Mouse (Mus musculus): ENCODE results near the gene C87436.
"Not testable (repeated sequence)": the region's sequence is repeated elsewhere in the genome, so short reads cannot be mapped to it uniquely, and the experiment has no call there.

Gene C87436

GRCm38 (mm10) chr6:86485943-86486640 is 47.9 kb downstream of the C87436 start:
- peak; percentile 32 for DNase-seq (ENCODE audit: low spot score)

GRCm38 (mm10) chr6:86487358-86488148 is 49.4 kb downstream of the C87436 start:
- peak; percentile 90 for DNase-seq (ENCODE audit: low spot score)

GRCm38 (mm10) chr6:86488149-86488485 is 49.9 kb downstream of the C87436 start:
- DNase-seq (ENCODE audit: low spot score) = no peak

- no peak for DNase-seq (ENCODE audit: low spot score)
Measured at GRCm38 (mm10) chr6:86489945-86490344, 51.8 kb downstream of the C87436 start.

- DNase-seq (ENCODE audit: low spot score) = not testable (repeated sequence)
Measured at GRCm38 (mm10) chr6:86490413-86490812, 52.2 kb downstream of the C87436 start.

- no peak for DNase-seq (ENCODE audit: low spot score)
Measured at GRCm38 (mm10) chr6:86493469-86494263, 55.5 kb downstream of the C87436 start.

- DNase-seq (ENCODE audit: low spot score) = no peak
Measured at GRCm38 (mm10) chr6:86494767-86495166, 56.6 kb downstream of the C87436 start.

- no peak for DNase-seq (ENCODE audit: low spot score)
Measured at GRCm38 (mm10) chr6:86495661-86496060, 57.5 kb downstream of the C87436 start.

GRCm38 (mm10) chr6:86496127-86496526 is 58.0 kb downstream of the C87436 start:
- no peak for DNase-seq (ENCODE audit: low spot score)

- no peak for DNase-seq (ENCODE audit: low spot score)
Measured at GRCm38 (mm10) chr6:86496585-86496984, 58.4 kb downstream of the C87436 start.

- peak; percentile 48 for DNase-seq (ENCODE audit: low spot score)
Measured at GRCm38 (mm10) chr6:86497071-86497815, 59.1 kb downstream of the C87436 start.

- no peak for DNase-seq (ENCODE audit: low spot score)
Measured at GRCm38 (mm10) chr6:86497942-86498732, 60.0 kb downstream of the C87436 start.

- DNase-seq (ENCODE audit: low spot score) = no peak
Measured at GRCm38 (mm10) chr6:86499571-86500109, 61.5 kb downstream of the C87436 start.

- no peak for DNase-seq (ENCODE audit: low spot score)
Measured at GRCm38 (mm10) chr6:86503513-86503912, 65.3 kb downstream of the C87436 start.

GRCm38 (mm10) chr6:86505671-86506070 is 67.5 kb downstream of the C87436 start:
- no peak for DNase-seq (ENCODE audit: low spot score)

GRCm38 (mm10) chr6:86506309-86506708 is 68.1 kb downstream of the C87436 start:
- no peak for DNase-seq (ENCODE audit: low spot score)

GRCm38 (mm10) chr6:86507116-86507515 is 68.9 kb downstream of the C87436 start:
- DNase-seq (ENCODE audit: low spot score) = no peak

GRCm38 (mm10) chr6:86508736-86509135 is 70.6 kb downstream of the C87436 start:
- DNase-seq (ENCODE audit: low spot score) = no peak

- DNase-seq (ENCODE audit: low spot score) = no peak
Measured at GRCm38 (mm10) chr6:86509194-86509865, 71.2 kb downstream of the C87436 start.

- DNase-seq (ENCODE audit: low spot score) = no peak
Measured at GRCm38 (mm10) chr6:86509866-86510200, 71.7 kb downstream of the C87436 start.
